Mouse (Mus musculus): ENCODE measurements around the gene Acy3. TPM values are rescaled to one million over a fixed set of nuclear protein-coding genes. Genes with fewer than 3 reads are reported as not detected.
A peak's percentile ranks its signal among the peaks of the same experiment; 100 is the strongest.

Gene Acy3
- total and polyA plus RNA-seq, 2 experiments from 2014 or later, result 2.5 to 2.6 TPM

- no peaks in the 10 kb centered on the region for H3K36me3 ChIP-seq (ENCODE audit: insufficient read depth, low read length)
- DNase-seq (ENCODE audit: low spot score) (no peak), ATAC-seq (ENCODE audit: low FRiP score) (no peak)
- H3K27ac ChIP-seq (ENCODE audit: low read depth, low read length), result no peak overlapping the region
- H3K4me2 ChIP-seq (ENCODE audit: low read depth, low read length, poor library complexity, severe bottlenecking), result no peak overlapping the region
- TF ChIP-seq CTCF (IDR thresholded peaks at IDR 0.05), result no peak
- H3K9ac ChIP-seq (replicated peaks; ENCODE audit: low read length, poor library complexity, severe bottlenecking), result no peak overlapping the region
- H3K27me3 ChIP-seq (ENCODE audit: insufficient read depth, low read length), result no peaks in the 10 kb centered on the region
- no peak overlapping the region for H3K4me3 ChIP-seq (ENCODE audit: low read depth, low read length)
- no peaks in the 10 kb centered on the region for H3K9me3 ChIP-seq (ENCODE audit: low read length)
- WGBS, result 78% methylated on average over 8 of the region's 8 CpGs
- H3K4me1 ChIP-seq (ENCODE audit: insufficient read depth, low read length), result peaks cover 7% of the 10 kb centered on the region; the same call in 1 of the 2 replicates
Measured at GRCm38 (mm10) chr19:3996747-3997146, 10.4 kb downstream of the Acy3 start.

GRCm38 (mm10) chr19:3997231-3997630 lies 10.9 kb downstream of the Acy3 start:
- Histone ChIP-seq H3K9ac (replicated peaks; ENCODE audit: low read length, poor library complexity, severe bottlenecking) (no peak overlapping the region), H3K4me3 (ENCODE audit: low read depth, low read length) (no peak overlapping the region), H3K36me3 (ENCODE audit: insufficient read depth, low read length) (no peaks in the 10 kb centered on the region), H3K27me3 (ENCODE audit: insufficient read depth, low read length) (no peaks in the 10 kb centered on the region), H3K4me2 (ENCODE audit: low read depth, low read length, poor library complexity, severe bottlenecking) (no peak overlapping the region), H3K9me3 (ENCODE audit: low read length) (no peaks in the 10 kb centered on the region), H3K4me1 (ENCODE audit: insufficient read depth, low read length) (peaks cover 7% of the 10 kb centered on the region; the same call in 1 of the 2 replicates), H3K27ac (ENCODE audit: low read depth, low read length) (no peak overlapping the region)
- ATAC-seq (ENCODE audit: low FRiP score) (no peak), DNase-seq (ENCODE audit: low spot score) (no peak)
- no peak for TF ChIP-seq CTCF (IDR thresholded peaks at IDR 0.05)
- WGBS, result 59% methylated on average over 8 of the region's 8 CpGs

GRCm38 (mm10) chr19:3998335-3998734 lies 12.0 kb downstream of the Acy3 start:
- no peak overlapping the region for H3K27ac ChIP-seq (ENCODE audit: low read depth, low read length)
- TF ChIP-seq CTCF (IDR thresholded peaks at IDR 0.05), result no peak
- H3K4me1 ChIP-seq (ENCODE audit: insufficient read depth, low read length), result peaks cover 7% of the 10 kb centered on the region; the same call in 1 of the 2 replicates
- 74% methylated on average over 8 of the region's 8 CpGs for WGBS
- ATAC-seq (ENCODE audit: low FRiP score) (no peak), DNase-seq (ENCODE audit: low spot score) (no peak)
- no peak overlapping the region for H3K9ac ChIP-seq (replicated peaks; ENCODE audit: low read length, poor library complexity, severe bottlenecking)
- no peak overlapping the region for H3K4me2 ChIP-seq (ENCODE audit: low read depth, low read length, poor library complexity, severe bottlenecking)
- H3K27me3 ChIP-seq (ENCODE audit: insufficient read depth, low read length), result no peaks in the 10 kb centered on the region
- no peaks in the 10 kb centered on the region for H3K36me3 ChIP-seq (ENCODE audit: insufficient read depth, low read length)
- H3K4me3 ChIP-seq (ENCODE audit: low read depth, low read length), result no peak overlapping the region
- H3K9me3 ChIP-seq (ENCODE audit: low read length), result no peaks in the 10 kb centered on the region

- H3K9me3 ChIP-seq (ENCODE audit: low read length), result no peaks in the 10 kb centered on the region
- no peak overlapping the region for H3K27ac ChIP-seq (ENCODE audit: low read depth, low read length)
- WGBS, result 82% methylated on average over 9 of the region's 9 CpGs
- TF ChIP-seq CTCF (IDR thresholded peaks at IDR 0.05), result no peak
- no peaks in the 10 kb centered on the region for H3K36me3 ChIP-seq (ENCODE audit: insufficient read depth, low read length)
- DNase-seq (ENCODE audit: low spot score) (no peak), ATAC-seq (ENCODE audit: low FRiP score) (no peak)
- no peaks in the 10 kb centered on the region for H3K27me3 ChIP-seq (ENCODE audit: insufficient read depth, low read length)
- peak overlapping the region; percentile 64 for H3K4me2 ChIP-seq (ENCODE audit: low read depth, low read length, poor library complexity, severe bottlenecking)
- peak overlapping the region; percentile 56; the same call in 1 of the 2 replicates for H3K4me3 ChIP-seq (ENCODE audit: low read depth, low read length)
- H3K4me1 ChIP-seq (ENCODE audit: insufficient read depth, low read length), result peaks cover 7% of the 10 kb centered on the region; the same call in 1 of the 2 replicates
- H3K9ac ChIP-seq (replicated peaks; ENCODE audit: low read length, poor library complexity, severe bottlenecking), result no peak overlapping the region
Measured at GRCm38 (mm10) chr19:3999121-3999730, 12.9 kb downstream of the Acy3 start.

- TF ChIP-seq CTCF (IDR thresholded peaks at IDR 0.05), result peak; percentile 88
- Histone ChIP-seq H3K4me1 (ENCODE audit: insufficient read depth, low read length) (peaks cover 7% of the 10 kb centered on the region; the same call in 1 of the 2 replicates), H3K4me2 (ENCODE audit: low read depth, low read length, poor library complexity, severe bottlenecking) (peak within 1 kb of the TSS; percentile 64), H3K27me3 (ENCODE audit: insufficient read depth, low read length) (no peaks in the 10 kb centered on the region), H3K9me3 (ENCODE audit: low read length) (no peaks in the 10 kb centered on the region), H3K27ac (ENCODE audit: low read depth, low read length) (peak within 1 kb of the TSS; percentile 93), H3K4me3 (ENCODE audit: low read depth, low read length) (peak within 1 kb of the TSS; percentile 56), H3K36me3 (ENCODE audit: insufficient read depth, low read length) (no peaks in the 10 kb centered on the region), H3K9ac (replicated peaks; ENCODE audit: low read length, poor library complexity, severe bottlenecking) (peak within 1 kb of the TSS; percentile 90)
- under 1% methylated on average over 64 of the region's 64 CpGs for WGBS
- ATAC-seq (ENCODE audit: low FRiP score) (peak; percentile 88), DNase-seq (ENCODE audit: low spot score) (peak; percentile 98)
Measured at GRCm38 (mm10) chr19:4000119-4000900, 13.9 kb downstream of the Acy3 start, which contains the start of the genes Nudt8 and Gm49405. TSS of gene Nudt8 (plus strand) at chr19:4000580. TSS of gene Gm49405 (plus strand) at chr19:4000626.

All from midbrain, postnatal 0 days (tissue).